In genomic region chr10:99406764-99407163, GRCm38 (mm10) we compare ENCODE assay signal across 14 mouse cellular contexts.
"Had no signal": no experiment of that assay in that cellular context is flagged by ENCODE, and none has a peak within 500 bp of the region (broad histone marks: within the 10 kb centered on the region; RNA-seq: fewer than 3 reads in every experiment).

No protein-coding gene starts in this region.

- H3K27ac ChIP-seq: limb, embryonic 10.5 days; limb, embryonic 13.5 days; liver, embryonic 13.5 days; macrophage had no signal

- DNase-seq: kidney, adult 11 months; kidney, adult 9 months; kidney, postnatal 14 days; kidney, postnatal 4 days; liver; liver, embryonic 13.5 days; lung, embryonic 14.5 days; midbrain, embryonic 14.5 days; thymus, adult 18-20 months; thymus, postnatal 36 days had no signal

- H3K4me2 ChIP-seq: limb, embryonic 13.5 days; liver, embryonic 13.5 days; lung, embryonic 14.5 days had no signal

- H3K9me3 ChIP-seq: limb, embryonic 10.5 days; limb, embryonic 13.5 days had no signal

- H3K9ac ChIP-seq: limb, embryonic 13.5 days; liver, embryonic 13.5 days; lung, embryonic 14.5 days had no signal

- H3K36me3 ChIP-seq: limb, embryonic 10.5 days; limb, embryonic 13.5 days; liver, embryonic 13.5 days had no signal

- H3K4me1 ChIP-seq: limb, embryonic 13.5 days; liver, embryonic 13.5 days had no signal

- ATAC-seq: lung, postnatal 0 days had no signal

- H3K27me3 ChIP-seq: limb, embryonic 13.5 days; liver, embryonic 13.5 days had no signal

- H3K4me3 ChIP-seq: limb, embryonic 10.5 days; limb, embryonic 13.5 days; liver, embryonic 13.5 days had no signal
